Mouse (Mus musculus): ENCODE measurements around the gene Zfp488. TPM values are rescaled to one million over a fixed set of nuclear protein-coding genes. Genes with fewer than 3 reads are reported as not detected.

Zfp488 gene
- polyA plus RNA-seq, 1 experiment from 2014 or later, result 0.03 TPM

DNA sequence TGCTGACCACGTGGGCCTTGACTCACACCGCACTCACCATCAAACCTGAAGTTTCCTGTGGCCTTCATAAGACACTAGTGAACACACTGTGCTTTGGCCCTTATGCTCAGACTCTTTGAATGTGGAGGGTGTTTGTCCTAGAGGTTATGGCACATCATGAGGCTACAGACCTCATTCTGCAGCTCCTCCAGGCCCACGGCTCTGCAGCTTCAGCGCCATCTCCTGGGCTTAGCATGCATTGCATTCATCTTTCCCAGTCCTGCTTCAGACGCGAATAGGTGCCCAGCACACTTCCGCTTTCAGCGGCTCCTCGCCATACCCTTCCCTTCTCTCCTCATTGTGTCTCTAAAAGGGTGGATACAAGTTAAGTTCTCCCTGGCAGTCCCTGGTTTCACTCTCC, 39.4 kb downstream of the Zfp488 start:
- Histone ChIP-seq H3K9me3 (no peaks in the 10 kb centered on the region), H3K27me3 (ENCODE audit: insufficient read depth, poor library complexity, severe bottlenecking) (peaks cover 21% of the 10 kb centered on the region; the same call in 1 of the 2 replicates), H3K4me3 (peak overlapping the region; percentile 43), H3K27ac (peak overlapping the region; percentile 42; the same call in 1 of the 2 replicates), H3K36me3 (no peaks in the 10 kb centered on the region), H3K4me1 (peaks cover 29% of the 10 kb centered on the region)
- WGBS, result 24% methylated on average over 9 of the region's 9 CpGs
- peak; percentile 84 for DNase-seq (ENCODE audit: low spot score)

DNA sequence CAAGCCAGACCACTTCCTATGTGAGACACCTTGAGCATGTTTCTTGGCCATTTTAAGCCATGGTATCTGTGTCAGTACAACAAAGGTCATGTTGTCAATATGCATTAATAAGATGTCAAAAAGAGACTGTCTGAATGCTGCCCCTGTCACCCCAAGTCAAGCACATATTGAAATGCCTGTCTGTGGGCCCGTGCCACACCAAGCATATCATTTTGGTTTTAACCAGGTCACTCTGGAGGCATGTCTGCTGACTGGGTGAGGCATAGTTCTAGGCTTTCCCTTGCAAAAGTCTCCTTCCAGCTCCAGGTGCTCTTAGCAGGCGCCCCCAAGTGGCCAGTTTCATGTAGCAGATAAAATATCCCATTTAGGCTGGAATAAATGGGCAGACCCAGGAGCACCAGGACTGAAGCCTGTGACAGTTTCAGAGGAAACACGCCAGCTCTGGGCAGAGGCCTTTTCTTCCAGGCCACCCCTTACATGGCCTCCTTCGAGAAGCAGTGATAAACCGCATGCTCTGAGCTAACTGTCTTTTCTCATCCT, 44.7 kb downstream of the Zfp488 start:
- Histone ChIP-seq H3K4me1 (peaks cover 13% of the 10 kb centered on the region; the same call in 1 of the 2 replicates), H3K27ac (no peak overlapping the region), H3K9me3 (no peaks in the 10 kb centered on the region), H3K36me3 (no peaks in the 10 kb centered on the region), H3K4me3 (no peak overlapping the region), H3K27me3 (ENCODE audit: insufficient read depth, poor library complexity, severe bottlenecking) (peaks cover 65% of the 10 kb centered on the region)
- WGBS, result 39% methylated on average over 5 of the region's 5 CpGs
- peak; percentile 74 for DNase-seq (ENCODE audit: low spot score)

DNA sequence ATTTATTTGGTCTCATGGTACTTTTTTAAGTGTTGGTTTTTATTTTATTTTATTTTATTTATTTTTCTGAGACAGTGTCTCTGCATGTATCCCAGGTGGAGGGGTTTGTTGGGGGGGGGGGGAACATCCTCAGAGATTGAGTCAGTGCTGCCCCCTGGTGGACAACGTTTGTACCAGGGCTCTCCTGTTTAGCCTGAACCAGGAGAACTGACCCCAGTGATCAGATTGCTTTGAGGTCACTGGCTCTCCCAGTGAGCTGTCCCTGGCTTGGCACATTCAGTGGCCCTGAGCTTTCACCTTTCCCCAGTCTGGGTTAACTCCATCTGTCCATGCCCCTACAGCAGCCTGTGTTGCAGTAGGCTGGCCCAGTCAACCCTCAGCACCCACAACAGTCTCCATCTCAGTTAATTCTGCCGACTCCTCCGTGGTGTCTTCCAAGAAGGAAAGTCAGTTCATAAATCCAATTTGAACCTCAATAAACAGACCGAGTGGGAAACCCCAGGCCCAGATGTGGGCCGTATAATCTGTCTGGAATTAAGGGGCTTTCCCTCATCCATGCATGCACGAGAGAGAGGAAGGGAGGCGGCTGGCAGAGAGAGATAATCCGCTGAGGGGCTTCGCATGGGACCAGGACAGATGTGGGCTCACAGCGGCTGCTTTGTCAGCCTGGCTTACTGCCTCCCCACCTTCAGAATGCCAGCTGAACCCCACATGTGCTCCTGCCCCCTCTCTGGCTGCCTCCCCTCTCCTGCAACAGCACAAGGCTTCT, 45.4 kb downstream of the Zfp488 start:
- 58% methylated on average over 10 of the region's 10 CpGs for WGBS
- Histone ChIP-seq H3K27me3 (ENCODE audit: insufficient read depth, poor library complexity, severe bottlenecking) (peaks cover 72% of the 10 kb centered on the region), H3K4me1 (peaks cover 10% of the 10 kb centered on the region; the same call in 1 of the 2 replicates), H3K9me3 (no peaks in the 10 kb centered on the region), H3K4me3 (no peak overlapping the region), H3K27ac (no peak overlapping the region), H3K36me3 (no peaks in the 10 kb centered on the region)
- no peak for DNase-seq (ENCODE audit: low spot score)

DNA sequence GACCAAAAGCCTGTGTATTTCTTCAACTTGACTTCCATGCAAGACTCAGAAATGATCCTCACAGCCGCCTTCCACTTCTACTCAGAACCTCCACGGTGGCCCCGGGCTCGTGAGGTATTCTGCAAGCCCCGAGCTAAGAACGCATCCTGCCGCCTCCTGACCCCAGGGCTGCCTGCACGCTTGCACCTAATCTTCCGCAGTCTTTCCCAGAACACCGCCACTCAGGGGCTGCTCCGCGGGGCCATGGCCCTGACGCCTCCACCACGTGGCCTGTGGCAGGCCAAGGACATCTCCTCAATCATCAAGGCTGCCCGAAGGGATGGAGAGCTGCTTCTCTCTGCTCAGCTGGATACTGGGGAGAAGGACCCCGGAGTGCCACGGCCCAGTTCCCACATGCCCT, 46.7 kb downstream of the Zfp488 start:
- peaks cover 10% of the 10 kb centered on the region; the same call in 1 of the 2 replicates for H3K4me1 ChIP-seq
- H3K27ac ChIP-seq, result no peak overlapping the region
- no peak overlapping the region for H3K4me3 ChIP-seq
- peaks cover 83% of the 10 kb centered on the region for H3K27me3 ChIP-seq (ENCODE audit: insufficient read depth, poor library complexity, severe bottlenecking)
- H3K9me3 ChIP-seq, result no peaks in the 10 kb centered on the region
- no peaks in the 10 kb centered on the region for H3K36me3 ChIP-seq
- WGBS, result 43% methylated on average over 17 of the region's 17 CpGs
- peak; percentile 74 for DNase-seq (ENCODE audit: low spot score)

DNA sequence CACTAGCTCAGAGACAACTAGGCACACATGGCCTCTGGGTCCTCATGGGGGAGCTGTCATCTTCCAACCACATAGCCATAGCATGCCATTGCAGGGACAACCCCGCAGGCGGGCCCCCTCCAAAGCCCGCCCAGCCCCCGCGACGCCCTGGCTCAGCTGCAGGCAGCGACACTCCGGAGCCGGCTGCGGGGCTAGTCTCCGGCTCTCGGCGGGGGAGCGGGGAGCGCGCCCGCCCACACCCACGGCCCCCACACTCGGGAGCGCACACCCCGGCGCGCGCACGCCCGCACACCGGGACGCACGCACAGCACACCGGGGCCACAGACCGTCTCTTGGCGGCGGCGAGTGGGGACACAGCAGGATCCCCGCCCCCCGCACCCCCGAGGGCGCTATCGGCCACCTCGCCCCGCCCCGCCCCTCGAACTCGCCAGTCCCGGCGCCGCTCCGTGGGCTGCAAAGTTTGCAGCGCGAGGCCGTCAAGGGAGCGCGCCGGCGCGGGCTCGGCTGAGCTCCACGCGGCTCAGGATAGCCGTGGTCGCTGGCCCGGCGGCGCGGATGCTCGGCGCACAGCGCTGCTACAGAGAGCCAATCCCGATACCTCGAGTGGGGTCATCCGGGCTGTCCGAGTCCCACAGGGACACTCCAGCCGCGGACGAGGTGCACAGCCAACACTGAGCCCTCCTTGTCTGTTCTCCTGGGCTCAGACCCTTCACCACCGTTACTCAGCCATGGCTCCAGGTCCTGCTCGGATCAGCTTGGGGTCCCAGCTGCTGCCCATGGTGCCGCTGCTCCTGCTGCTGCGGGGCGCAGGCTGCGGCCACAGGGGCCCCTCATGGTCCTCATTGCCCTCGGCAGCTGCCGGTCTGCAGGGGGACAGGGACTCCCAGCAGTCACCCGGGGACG, 55.1 kb downstream of the Zfp488 start, which contains the start of gene Gdf10:
Gene Gdf10 (plus strand): TSS at position 420 of the 903 bp plus-strand sequence.
- Histone ChIP-seq H3K36me3 (no peaks in the 10 kb centered on the region), H3K27ac (peak within 1 kb of the TSS; percentile 62), H3K9me3 (no peaks in the 10 kb centered on the region), H3K27me3 (ENCODE audit: insufficient read depth, poor library complexity, severe bottlenecking) (peaks cover 97% of the 10 kb centered on the region), H3K4me1 (peaks cover 13% of the 10 kb centered on the region), H3K4me3 (peak within 1 kb of the TSS; percentile 74)
- no peak for DNase-seq (ENCODE audit: low spot score)
- WGBS, result under 1% methylated on average over 85 of the region's 85 CpGs

DNA sequence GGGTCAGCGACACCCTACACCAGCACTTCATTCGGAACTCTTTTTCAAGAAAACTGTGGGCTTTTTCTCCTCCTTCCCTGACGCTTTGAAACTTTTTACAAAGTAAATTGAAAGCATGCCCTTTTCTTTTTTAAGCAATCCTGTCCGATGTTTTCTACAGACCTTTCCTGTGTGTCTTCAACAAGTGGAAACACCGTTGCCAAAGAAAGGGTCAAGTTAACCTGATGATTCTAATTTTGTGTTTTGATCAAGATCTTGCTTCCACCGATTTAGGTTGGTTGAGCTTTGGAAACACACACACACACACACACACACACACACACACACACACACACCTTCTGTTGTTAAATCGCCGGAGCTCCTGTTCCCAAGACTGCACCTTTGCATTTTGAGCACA, 55.8 kb downstream of the Zfp488 start:
- Histone ChIP-seq H3K36me3 (no peaks in the 10 kb centered on the region), H3K4me1 (peaks cover 13% of the 10 kb centered on the region), H3K9me3 (no peaks in the 10 kb centered on the region), H3K27ac (no peak overlapping the region), H3K4me3 (peak overlapping the region; percentile 74), H3K27me3 (ENCODE audit: insufficient read depth, poor library complexity, severe bottlenecking) (peaks cover 95% of the 10 kb centered on the region)
- WGBS, result 20% methylated on average over 8 of the region's 8 CpGs
- DNase-seq (ENCODE audit: low spot score), result no peak

DNA sequence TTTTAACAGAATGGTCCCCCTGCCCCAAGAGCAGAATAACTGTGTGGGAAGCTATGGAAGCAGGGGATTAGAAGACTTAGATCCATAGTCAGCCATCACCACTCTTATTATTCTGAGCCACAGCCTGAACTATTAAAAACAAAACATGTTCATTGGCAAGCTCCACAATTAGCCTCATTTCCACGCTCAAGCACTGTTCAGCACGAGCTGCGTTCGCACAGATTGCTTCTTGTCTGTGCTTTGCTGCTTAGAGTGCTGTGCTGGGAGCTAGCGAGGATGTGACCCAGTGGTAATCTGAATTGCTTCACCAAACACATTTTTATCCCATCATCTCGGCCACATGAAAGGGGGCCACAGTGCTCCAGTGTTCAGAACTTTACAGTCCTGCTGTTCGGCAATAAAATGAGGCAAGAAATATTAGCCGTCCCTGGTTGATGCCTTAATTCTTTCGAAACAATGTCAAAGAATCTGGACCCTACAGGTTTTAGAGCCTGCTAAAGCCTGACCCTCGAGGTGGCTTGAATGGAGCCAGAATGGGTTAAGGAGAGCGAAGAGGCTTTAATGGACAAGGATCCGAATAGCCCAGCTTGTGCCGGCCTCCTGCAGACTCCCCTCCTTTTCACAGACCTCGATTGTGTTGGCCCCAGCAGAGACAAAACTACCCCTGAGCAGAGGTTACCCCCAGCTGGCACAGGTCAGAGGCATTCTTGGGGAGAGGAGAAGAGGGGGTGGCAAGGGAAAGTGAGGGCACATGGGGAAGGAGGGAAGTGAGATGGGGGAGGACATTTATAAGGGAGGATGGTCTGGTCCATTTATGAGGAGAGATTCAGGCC, 57.6 kb downstream of the Zfp488 start:
- Histone ChIP-seq H3K4me1 (peaks cover 13% of the 10 kb centered on the region), H3K4me3 (no peak overlapping the region), H3K9me3 (no peaks in the 10 kb centered on the region), H3K27ac (no peak overlapping the region), H3K27me3 (ENCODE audit: insufficient read depth, poor library complexity, severe bottlenecking) (peaks cover 95% of the 10 kb centered on the region), H3K36me3 (no peaks in the 10 kb centered on the region)
- WGBS, result 54% methylated on average over 14 of the region's 14 CpGs
- DNase-seq (ENCODE audit: low spot score), result no peak

Other genes with a start within 250 kb of the Zfp488 start
- 0.32 and 2.8 TPM in 2 replicates for gene Gdf10, start 55.2 kb downstream of the Zfp488 start, polyA plus RNA-seq (2016; fragmentation: Nextera tagmentation; extraction: Ambion mirVana)
- 0.69 and 4.3 TPM in 2 replicates for gene Gdf2, start 37.7 kb downstream of the Zfp488 start, polyA plus RNA-seq (2016; fragmentation: Nextera tagmentation; extraction: Ambion mirVana)
- gene Rbp3, start 24.8 kb downstream of the Zfp488 start, polyA plus RNA-seq (2016; fragmentation: Nextera tagmentation; extraction: Ambion mirVana), result 0.05 and 0.36 TPM in 2 replicates
- not detected in 2 replicates for gene Gm30083, start 36.4 kb upstream of the Zfp488 start, polyA plus RNA-seq (2016; fragmentation: Nextera tagmentation; extraction: Ambion mirVana)
- not detected in 2 replicates for gene Gm5460, start 38.0 kb upstream of the Zfp488 start, polyA plus RNA-seq (2016; fragmentation: Nextera tagmentation; extraction: Ambion mirVana)
- not detected in 2 replicates for gene Antxrl, start 73.9 kb upstream of the Zfp488 start, polyA plus RNA-seq (2016; fragmentation: Nextera tagmentation; extraction: Ambion mirVana)
- 0.49 and 0.53 TPM in 2 replicates for gene Anxa8, start 107.2 kb upstream of the Zfp488 start, polyA plus RNA-seq (2016; fragmentation: Nextera tagmentation; extraction: Ambion mirVana)
- not detected in 2 replicates for gene A630023A22Rik, start 124.0 kb upstream of the Zfp488 start, polyA plus RNA-seq (2016; fragmentation: Nextera tagmentation; extraction: Ambion mirVana)
- 0.04 and 0.05 TPM in 2 replicates for gene Npy4r, start 173.7 kb upstream of the Zfp488 start, polyA plus RNA-seq (2016; fragmentation: Nextera tagmentation; extraction: Ambion mirVana)
- 0.17 and 0.46 TPM in 2 replicates for gene Gprin2, start 222.9 kb upstream of the Zfp488 start, polyA plus RNA-seq (2016; fragmentation: Nextera tagmentation; extraction: Ambion mirVana)
- 0.29 and 0.52 TPM in 2 replicates for gene Syt15, start 240.8 kb upstream of the Zfp488 start, polyA plus RNA-seq (2016; fragmentation: Nextera tagmentation; extraction: Ambion mirVana)

All from heart, embryonic 10.5 days (tissue).